Mouse (Mus musculus) liver, embryonic 14.5 days (tissue): ENCODE measurements around the gene Aspscr1.

Experiments
- CTCF ChIP-seq: IDR thresholded peaks from 2 replicates; pipeline ENCODE4 v1.5.1; 2016; ENCODE audit warnings: antibody characterized with exemption, low read depth, control low read depth
- EP300 ChIP-seq: IDR thresholded peaks from 2 replicates; pipeline ENCODE4 v1.6.1; 2016; ENCODE audit warnings: antibody characterized with exemption, low read depth

- TF ChIP-seq CTCF (no peak), EP300 (no peak)
Observed at GRCm38 (mm10) chr11:120744121-120744701, 71.4 kb downstream of the Aspscr1 start.
